Mouse (Mus musculus): Measurements from ENCODE around the gene Vsig10l. TPM values are rescaled to one million over a fixed set of nuclear protein-coding genes. Genes with fewer than 3 reads are reported as not detected.

Gene Vsig10l
- polyA plus RNA-seq, 1 experiment = 2.7 TPM

DNA sequence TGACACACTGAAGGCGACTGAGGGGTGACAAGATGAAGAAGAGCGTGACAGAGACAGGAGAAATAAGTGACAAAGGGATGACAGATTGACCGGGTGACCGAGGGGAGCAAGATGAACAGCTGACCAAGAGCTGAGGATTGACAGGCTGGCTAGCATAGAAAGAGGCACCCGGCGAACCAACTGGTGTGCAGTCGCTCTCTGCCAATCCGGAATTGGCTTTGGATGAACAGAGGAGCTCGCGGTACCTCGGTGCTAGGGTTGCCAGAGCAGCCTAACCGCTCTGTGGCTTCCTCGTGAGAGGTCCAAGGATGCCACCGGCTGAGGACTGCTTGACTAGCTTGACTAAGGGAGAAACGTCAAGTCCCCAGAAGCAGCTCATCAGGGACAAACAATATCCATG is 55.4 kb downstream of the Vsig10l start:
- DNase-seq (ENCODE audit: low spot score) = no peak

Other genes starting within 250 kb of the Vsig10l start
- 11.9 and 13.1 TPM in 2 replicates for gene Zfp715, start 149.9 kb upstream of the Vsig10l start, polyA plus RNA-seq (2012; rRNA removed)
- gene Siglecf, start 111.8 kb upstream of the Vsig10l start, polyA plus RNA-seq (2012; rRNA removed) = 0.30 and 0.50 TPM in 2 replicates
- gene Siglecg, start 54.9 kb upstream of the Vsig10l start, polyA plus RNA-seq (2012; rRNA removed) = 2.0 TPM in 2 replicates
- not detected in 2 replicates for gene Lim2, start 35.5 kb upstream of the Vsig10l start, polyA plus RNA-seq (2012; rRNA removed)
- gene Nkg7, start 26.1 kb upstream of the Vsig10l start, polyA plus RNA-seq (2012; rRNA removed) = 4.0 and 4.4 TPM in 2 replicates
- not detected in 2 replicates for gene Cldnd2, start 22.4 kb upstream of the Vsig10l start, polyA plus RNA-seq (2012; rRNA removed)
- 244 and 246 TPM in 2 replicates for gene Etfb, start 19.1 kb upstream of the Vsig10l start, polyA plus RNA-seq (2012; rRNA removed)
- gene Gm45233, start 19.0 kb upstream of the Vsig10l start, polyA plus RNA-seq (2012; rRNA removed) = 0.12 and 0.56 TPM in 2 replicates
- gene Iglon5, start 26.9 kb downstream of the Vsig10l start, polyA plus RNA-seq (2012; rRNA removed) = 3.7 and 7.2 TPM in 2 replicates
- not detected in 2 replicates for gene 4931406B18Rik, start 42.8 kb downstream of the Vsig10l start, polyA plus RNA-seq (2012; rRNA removed)
- 5.9 and 7.2 TPM in 2 replicates for gene Cd33, start 81.3 kb downstream of the Vsig10l start, polyA plus RNA-seq (2012; rRNA removed)
- 4.0 and 4.3 TPM in 2 replicates for gene Zfp658, start 99.1 kb downstream of the Vsig10l start, polyA plus RNA-seq (2012; rRNA removed)
- 6.8 and 7.1 TPM in 2 replicates for gene Zfp719, start 116.5 kb downstream of the Vsig10l start, polyA plus RNA-seq (2012; rRNA removed)
- 0.03 TPM in 1 of 2 replicates, not detected in the other for gene Zfp819, start 144.0 kb downstream of the Vsig10l start, polyA plus RNA-seq (2012; rRNA removed)
- gene Ceacam18, start 171.6 kb downstream of the Vsig10l start, polyA plus RNA-seq (2012; rRNA removed) = not detected in 2 replicates
- gene Siglece, start 197.0 kb downstream of the Vsig10l start, polyA plus RNA-seq (2012; rRNA removed) = 1.4 and 2.3 TPM in 2 replicates
- gene Ctu1, start 208.9 kb downstream of the Vsig10l start, polyA plus RNA-seq (2012; rRNA removed) = 9.7 and 10.2 TPM in 2 replicates
- 0.06 and 0.07 TPM in 2 replicates for gene Klk14, start 227.3 kb downstream of the Vsig10l start, polyA plus RNA-seq (2012; rRNA removed)
- 0.36 and 0.83 TPM in 2 replicates for gene Klk13, start 249.4 kb downstream of the Vsig10l start, polyA plus RNA-seq (2012; rRNA removed)

Measured in urinary bladder, adult 2 months (tissue).